Mouse (Mus musculus): ENCODE results near the gene Secisbp2l. TPM values are rescaled to one million over a fixed set of nuclear protein-coding genes. Genes with fewer than 3 reads are reported as not detected.
A peak's percentile ranks its signal among the peaks of the same experiment; 100 is the strongest.

Secisbp2l gene
- total RNA-seq (2022) = 100 to 1,000 TPM in 2 of 4 experiments, 10 to 100 TPM in 2; 91.3 to 107 (median 97.4) TPM

DNA sequence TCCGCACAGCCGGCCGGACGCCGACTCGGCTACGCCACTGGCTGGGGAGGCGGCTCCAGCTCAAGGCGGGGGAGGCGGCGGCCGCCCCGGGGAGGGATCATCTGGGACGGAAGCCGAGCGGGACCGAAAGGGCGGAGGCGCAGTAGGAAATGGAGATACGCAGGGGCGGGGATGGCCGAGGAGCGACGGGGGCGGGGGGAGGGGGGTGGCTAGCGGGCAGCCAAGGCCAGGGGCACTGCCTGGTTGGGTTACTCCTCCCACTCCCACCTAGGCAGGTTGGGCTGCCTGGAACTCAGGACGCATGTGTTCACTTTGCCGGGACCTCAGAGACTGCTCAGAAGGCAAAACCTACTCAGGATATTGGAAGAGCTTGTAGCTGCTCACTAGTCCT is at the start of gene Secisbp2l:
Secisbp2l (minus strand) TSS at position 152 of the 391 bp plus-strand sequence.
- DNase-seq (ENCODE audit: low spot score in 2 of 2) = peak; percentile 92 to 95

GRCm38 (mm10) chr2:125829924-125830323 is 47.3 kb upstream of the Secisbp2l start:
- no peak for DNase-seq (ENCODE audit: low spot score in 2 of 2)

- no peak for DNase-seq (ENCODE audit: low spot score in 2 of 2)
Observed at GRCm38 (mm10) chr2:125827898-125828297, 45.2 kb upstream of the Secisbp2l start.

DNA sequence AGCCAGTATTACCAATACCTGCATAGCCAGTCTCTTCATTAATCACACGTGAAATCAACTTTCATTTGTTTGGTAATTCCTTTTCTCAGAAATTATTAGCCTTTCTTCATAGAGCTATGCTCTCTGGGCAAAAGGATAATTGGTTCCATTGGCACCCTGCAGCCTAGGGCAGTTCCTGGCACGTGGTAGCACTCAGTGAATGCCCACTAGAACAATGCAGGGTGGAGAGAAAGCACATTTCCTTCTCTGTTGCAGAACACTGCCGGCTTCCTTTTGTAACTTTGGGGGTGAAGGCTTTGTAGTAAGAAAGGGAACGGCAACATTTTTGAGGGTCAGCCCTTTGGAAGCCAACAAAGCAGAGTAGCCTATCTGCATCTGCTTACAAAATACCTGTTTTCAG is 43.5 kb upstream of the Secisbp2l start:
- DNase-seq (ENCODE audit: low spot score in 2 of 2) = no peak

DNA sequence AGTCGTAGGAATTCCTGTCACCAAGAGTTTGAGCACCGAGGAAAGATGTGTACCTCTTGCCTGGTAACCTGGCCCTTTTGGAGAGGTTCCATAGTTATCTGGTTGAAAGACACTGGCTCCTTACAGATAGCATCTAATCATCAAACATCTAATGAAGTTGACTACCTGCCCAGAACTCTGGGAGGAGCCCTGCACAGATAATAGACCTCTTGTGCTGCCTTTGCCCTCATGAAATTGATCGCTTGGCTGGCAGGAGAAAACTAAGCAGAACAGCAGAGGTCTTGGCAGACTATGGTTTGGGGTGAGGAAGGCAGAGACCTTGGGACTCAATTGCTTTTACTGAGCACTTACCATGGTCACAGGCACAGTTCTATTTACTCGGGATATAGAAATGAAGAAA is 37.7 kb upstream of the Secisbp2l start:
- no peak for DNase-seq (ENCODE audit: low spot score in 2 of 2)

GRCm38 (mm10) chr2:125813972-125814595 is 31.4 kb upstream of the Secisbp2l start:
- no peak for DNase-seq (ENCODE audit: low spot score in 2 of 2)

- peak in 1 of 2 experiments; percentile 22 for DNase-seq (ENCODE audit: low spot score in 2 of 2)
Observed at GRCm38 (mm10) chr2:125811332-125811731, 28.7 kb upstream of the Secisbp2l start.

DNA sequence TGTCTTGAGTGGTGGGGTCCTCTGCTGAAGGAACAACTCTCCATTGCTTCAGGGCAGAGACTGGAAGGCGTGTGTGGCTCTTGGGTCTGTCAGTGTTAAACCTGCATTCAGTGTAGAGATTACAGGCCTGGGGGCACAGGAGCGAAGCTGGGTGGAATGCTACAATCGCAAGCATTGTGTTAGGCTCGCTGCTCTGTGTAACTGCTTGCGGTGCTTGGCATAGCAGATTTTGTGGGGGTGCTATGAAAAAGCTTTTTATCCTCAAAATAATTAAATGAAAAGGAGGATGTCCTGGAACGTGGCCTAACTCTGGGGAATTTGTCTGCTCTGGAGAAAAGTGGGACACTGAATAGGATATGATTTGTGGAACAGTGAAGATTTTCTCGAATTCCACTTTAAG is 26.9 kb upstream of the Secisbp2l start:
- peak in 1 of 2 experiments; percentile 44 for DNase-seq (ENCODE audit: low spot score in 2 of 2)

DNA sequence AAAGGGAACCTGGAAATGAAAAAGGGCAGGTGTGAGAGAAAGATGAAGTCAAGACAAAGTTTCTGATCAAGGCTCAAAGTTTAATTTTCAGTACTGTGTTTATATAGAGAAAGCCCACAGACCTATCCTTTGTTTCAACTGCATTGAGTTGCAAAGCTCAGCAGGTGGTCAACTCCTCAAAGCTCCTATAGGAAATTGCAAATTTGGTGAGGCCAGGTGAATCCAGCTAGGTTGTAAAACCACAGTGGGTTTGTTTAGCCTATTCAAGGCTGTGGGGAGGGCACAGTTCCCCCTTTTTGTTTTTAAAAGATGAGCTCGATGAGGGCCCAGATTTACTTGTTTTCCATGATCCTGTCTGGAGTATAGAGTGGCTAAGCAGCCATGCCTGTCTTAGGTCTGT is 23.2 kb upstream of the Secisbp2l start:
- no peak for DNase-seq (ENCODE audit: low spot score in 2 of 2)

DNA sequence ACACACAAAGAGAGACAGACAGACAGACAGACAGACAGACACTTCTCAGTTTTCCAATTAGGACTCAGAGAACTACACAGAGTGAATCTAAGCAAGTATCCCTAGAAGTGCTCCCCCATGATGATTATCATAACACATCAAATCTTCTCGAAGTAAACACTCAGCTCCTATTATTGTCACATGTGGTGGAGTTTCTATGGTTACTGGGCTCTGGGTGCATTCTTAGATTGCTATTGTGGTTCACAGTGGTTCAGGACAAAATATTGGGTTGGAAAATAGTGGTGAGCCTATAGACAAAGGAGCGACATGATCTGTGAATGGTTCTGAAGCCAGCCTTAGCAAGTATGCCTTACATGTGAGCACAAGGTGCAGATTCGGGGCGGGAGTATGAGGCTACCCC is 19.3 kb upstream of the Secisbp2l start:
- DNase-seq (ENCODE audit: low spot score in 2 of 2) = no peak

DNA sequence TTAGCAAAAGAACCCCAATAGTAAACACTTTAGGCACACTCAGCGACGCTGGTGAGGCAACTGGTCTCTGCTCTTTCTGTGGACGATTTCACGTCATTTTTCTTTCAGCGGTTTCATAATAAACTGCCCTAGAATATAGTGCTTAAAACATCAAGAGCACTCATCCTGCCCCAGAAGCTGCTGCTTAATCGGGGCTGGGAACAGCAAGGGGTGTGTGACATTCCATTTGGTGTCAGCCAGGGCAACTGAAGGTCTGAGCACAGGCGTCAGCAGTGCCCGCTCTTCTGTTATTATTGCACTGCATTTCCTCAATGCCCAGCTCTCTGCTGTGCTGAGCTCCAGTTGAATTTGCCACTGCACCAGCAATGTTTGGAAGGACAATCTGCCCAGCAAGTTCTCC is 18.4 kb upstream of the Secisbp2l start:
- no peak for DNase-seq (ENCODE audit: low spot score in 2 of 2)

DNA sequence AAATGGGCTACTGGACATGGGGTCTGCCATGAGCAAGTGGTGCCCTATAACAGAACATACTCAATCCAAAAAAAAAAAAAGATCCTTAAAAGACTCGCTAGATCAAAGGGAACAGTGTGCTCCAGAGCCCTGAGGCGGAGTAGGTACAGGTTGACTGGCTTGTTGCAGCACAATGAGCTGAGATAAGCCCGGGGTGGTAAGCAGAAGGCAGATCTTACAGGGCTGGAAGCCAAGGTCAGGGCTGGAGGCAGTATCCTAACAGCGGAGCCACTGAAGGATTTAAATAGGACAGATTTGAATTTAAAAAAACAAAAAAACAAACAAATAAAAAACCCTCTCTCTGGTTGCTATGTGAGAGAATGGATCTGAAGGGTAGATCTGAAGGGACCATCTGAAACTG is 17.8 kb upstream of the Secisbp2l start:
- no peak for DNase-seq (ENCODE audit: low spot score in 2 of 2)

GRCm38 (mm10) chr2:125797872-125798271 is 15.2 kb upstream of the Secisbp2l start:
- DNase-seq (ENCODE audit: low spot score in 2 of 2) = no peak

DNA sequence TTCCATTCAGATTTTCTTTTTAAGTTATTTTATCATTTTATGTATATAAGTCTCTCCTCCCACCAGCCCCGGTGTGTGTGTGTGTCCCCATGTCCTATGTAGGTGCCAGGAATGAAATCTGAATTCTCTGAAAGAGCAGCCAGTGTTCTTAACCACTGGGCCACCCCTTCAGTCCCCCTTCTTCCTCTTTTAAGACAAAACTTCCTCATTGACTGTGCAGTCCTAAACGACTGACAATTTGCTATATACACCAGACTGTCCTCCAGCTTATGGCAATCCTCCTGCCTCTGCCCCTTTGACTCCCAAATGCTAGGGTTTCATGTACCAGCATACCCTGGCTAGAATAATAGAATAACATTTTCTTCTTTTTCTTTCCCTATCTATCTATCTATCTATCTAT is 12.4 kb upstream of the Secisbp2l start:
- no peak for DNase-seq (ENCODE audit: low spot score in 2 of 2)

DNA sequence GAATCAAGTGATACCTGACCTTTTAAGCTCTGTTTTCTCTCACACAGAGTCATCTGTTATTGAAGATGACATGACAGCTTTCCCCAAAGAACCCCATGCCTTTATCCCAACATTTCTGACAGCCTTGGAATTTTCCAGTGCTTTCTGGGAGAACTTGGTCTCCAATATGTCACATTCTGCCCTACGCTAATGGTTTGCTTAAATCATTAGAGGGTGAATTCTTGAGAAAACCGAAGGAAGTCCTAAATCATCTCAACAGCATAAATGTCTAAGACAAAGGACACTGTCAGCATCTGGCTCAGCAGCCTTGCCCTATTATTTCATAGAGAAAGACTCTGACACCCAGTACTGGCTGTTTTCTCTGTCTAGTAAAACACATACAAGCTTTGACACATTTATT is 11.5 kb upstream of the Secisbp2l start:
- no peak for DNase-seq (ENCODE audit: low spot score in 2 of 2)

DNA sequence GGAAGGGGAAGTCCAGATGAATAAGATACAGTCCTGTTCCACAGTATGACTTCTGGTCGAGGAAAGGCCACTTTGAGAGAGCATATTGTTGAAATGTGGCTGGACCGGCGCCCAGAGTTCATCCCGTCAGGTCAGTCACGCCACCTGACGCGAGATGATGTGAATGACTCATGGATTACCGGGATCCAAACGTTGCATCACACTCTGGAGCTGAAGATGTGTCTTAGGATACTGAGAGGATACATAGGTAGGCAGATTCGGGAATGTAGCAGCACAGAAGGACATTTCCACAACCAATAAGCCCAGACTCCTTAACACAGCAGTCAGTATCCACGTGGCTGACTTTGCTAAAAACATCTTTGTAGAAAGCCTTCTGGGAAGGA is 10.2 kb upstream of the Secisbp2l start:
- DNase-seq (ENCODE audit: low spot score in 2 of 2) = no peak

DNA sequence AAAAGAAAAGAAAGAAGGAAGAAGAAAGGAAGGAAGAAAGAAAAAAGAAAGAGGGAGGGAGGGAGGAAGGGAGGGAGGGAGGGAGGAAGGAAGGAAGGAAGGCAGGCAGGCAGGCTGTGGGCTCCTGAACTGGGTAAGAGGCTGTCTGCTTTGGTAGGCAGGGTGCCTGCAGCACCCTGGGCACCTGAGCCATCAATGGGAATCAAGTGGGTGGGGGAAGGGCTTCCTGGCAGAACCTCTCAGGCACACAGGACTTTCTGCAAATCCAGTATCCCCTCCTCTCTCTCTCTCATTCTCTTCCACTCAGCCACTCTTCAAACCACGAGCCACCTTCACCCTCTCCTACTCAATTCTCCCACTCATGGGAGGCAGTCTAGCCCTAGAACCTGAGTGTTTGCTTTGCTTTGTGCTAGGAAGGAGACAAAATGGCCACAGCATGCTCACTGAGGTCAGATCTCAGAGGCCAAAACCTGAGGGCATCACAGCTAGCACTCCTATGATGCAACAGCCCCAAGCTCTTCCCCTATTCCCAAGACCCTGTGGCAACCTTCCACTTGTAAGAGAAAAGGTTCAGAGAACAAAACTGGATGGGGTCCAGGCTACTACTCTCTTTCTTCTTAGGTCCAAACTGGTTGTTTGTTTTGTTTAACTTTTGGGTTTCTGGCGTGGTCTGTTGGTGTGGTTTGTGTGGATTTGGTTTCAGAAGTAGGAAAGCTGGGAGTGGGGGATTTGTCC is 9.6 kb upstream of the Secisbp2l start:
- DNase-seq (ENCODE audit: low spot score in 2 of 2) = no peak

DNA sequence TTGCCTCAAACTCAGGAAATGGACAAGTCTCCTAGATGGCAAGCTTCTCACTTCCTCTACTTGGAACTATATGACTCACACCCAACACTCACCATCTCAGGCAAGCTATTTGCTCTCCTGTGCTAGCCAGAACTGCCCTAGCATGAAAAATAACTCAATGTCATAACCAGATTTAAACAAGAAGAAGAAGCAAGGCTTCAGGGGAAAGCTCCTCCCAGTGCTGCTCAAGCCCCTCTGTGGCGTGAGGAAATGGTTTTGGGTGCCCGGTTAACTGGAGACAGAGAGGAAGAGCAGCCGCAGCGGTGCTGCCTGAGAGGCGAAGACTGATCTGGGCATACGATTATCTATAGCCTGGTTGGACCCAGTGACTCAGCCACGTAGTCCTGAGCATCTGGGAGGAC is 8.8 kb upstream of the Secisbp2l start:
- no peak for DNase-seq (ENCODE audit: low spot score in 2 of 2)

GRCm38 (mm10) chr2:125790242-125790641 is 7.6 kb upstream of the Secisbp2l start:
- no peak for DNase-seq (ENCODE audit: low spot score in 2 of 2)

- no peak for DNase-seq (ENCODE audit: low spot score in 2 of 2)
Observed at GRCm38 (mm10) chr2:125789265-125789664, 6.6 kb upstream of the Secisbp2l start.

GRCm38 (mm10) chr2:125788785-125789184 is 6.1 kb upstream of the Secisbp2l start:
- DNase-seq (ENCODE audit: low spot score in 2 of 2) = no peak

GRCm38 (mm10) chr2:125788351-125788750 is 5.7 kb upstream of the Secisbp2l start:
- DNase-seq (ENCODE audit: low spot score in 2 of 2) = no peak

GRCm38 (mm10) chr2:125785021-125785420 is 2.4 kb upstream of the Secisbp2l start:
- DNase-seq (ENCODE audit: low spot score in 2 of 2) = no peak
